Mouse (Mus musculus): Measurements from ENCODE around the gene Farsa. TPM values are rescaled to one million over a fixed set of nuclear protein-coding genes. Genes with fewer than 3 reads are reported as not detected.
A peak's percentile ranks its signal among the peaks of the same experiment; 100 is the strongest.

Farsa gene
- polyA plus RNA-seq, 1 experiment from 2014 or later: 44.3 TPM

- peak overlapping the region; percentile 51 for H3K9ac ChIP-seq (ENCODE audit: low read length)
- H3K4me2 ChIP-seq (replicated peaks; ENCODE audit: low read depth): peak overlapping the region; percentile 65
- H3K27ac ChIP-seq (replicated peaks): no peak overlapping the region
- H3K4me3 ChIP-seq (ENCODE audit: low read depth, low read length): peak overlapping the region; percentile 40
- H3K27me3 ChIP-seq (ENCODE audit: control insufficient read depth, insufficient read depth, low read length): no peaks in the 10 kb centered on the region
- no peaks in the 10 kb centered on the region for H3K9me3 ChIP-seq (ENCODE audit: control insufficient read depth, low read length)
- 1% methylated on average over 55 of the region's 55 CpGs for WGBS
- no peaks in the 10 kb centered on the region for H3K36me3 ChIP-seq (ENCODE audit: control insufficient read depth, insufficient read depth, low read length)
- H3K4me1 ChIP-seq (replicated peaks; ENCODE audit: control insufficient read depth, insufficient read depth): 0 out of 2 replicates have a peak, but pooled peaks cover 3% of the 10 kb centered on the region
- ATAC-seq (ENCODE audit: low FRiP score, low TSS enrichment): peak; percentile 63
- no peak; the same call in 1 of the 2 replicates for TF ChIP-seq CTCF (IDR thresholded peaks at IDR 0.05; ENCODE audit: low read depth)
- TF ChIP-seq EP300 (optimal IDR thresholded peaks at IDR 0.05): no peak
- DNase-seq (ENCODE audit: low spot score): peak; percentile 83
Observed at GRCm38 (mm10) chr8:84912895-84913501, 56.2 kb downstream of the Farsa start.

- Histone ChIP-seq H3K9ac (ENCODE audit: low read length) (peak overlapping the region; percentile 51), H3K4me2 (replicated peaks; ENCODE audit: low read depth) (peak overlapping the region; percentile 65), H3K27me3 (ENCODE audit: control insufficient read depth, insufficient read depth, low read length) (no peaks in the 10 kb centered on the region), H3K9me3 (ENCODE audit: control insufficient read depth, low read length) (no peaks in the 10 kb centered on the region), H3K4me3 (ENCODE audit: low read depth, low read length) (peak overlapping the region; percentile 40), H3K27ac (replicated peaks) (no peak overlapping the region), H3K4me1 (replicated peaks; ENCODE audit: control insufficient read depth, insufficient read depth) (0 out of 2 replicates have a peak, but pooled peaks cover 3% of the 10 kb centered on the region), H3K36me3 (ENCODE audit: control insufficient read depth, insufficient read depth, low read length) (no peaks in the 10 kb centered on the region)
- DNase-seq (ENCODE audit: low spot score) (no peak), ATAC-seq (ENCODE audit: low FRiP score, low TSS enrichment) (no peak)
- TF ChIP-seq EP300 (optimal IDR thresholded peaks at IDR 0.05) (no peak), CTCF (IDR thresholded peaks at IDR 0.05; ENCODE audit: low read depth) (no peak)
- WGBS: 10% methylated on average over 9 of the region's 9 CpGs
Observed at GRCm38 (mm10) chr8:84913502-84913900, 56.7 kb downstream of the Farsa start.

GRCm38 (mm10) chr8:84913960-84914359 is 57.2 kb downstream of the Farsa start:
- peak overlapping the region; percentile 65; the same call in 1 of the 2 replicates for H3K4me2 ChIP-seq (replicated peaks; ENCODE audit: low read depth)
- no peaks in the 10 kb centered on the region for H3K36me3 ChIP-seq (ENCODE audit: control insufficient read depth, insufficient read depth, low read length)

GRCm38 (mm10) chr8:84915269-84915668 is 58.5 kb downstream of the Farsa start:
- ATAC-seq (ENCODE audit: low FRiP score, low TSS enrichment): 0 out of 2 replicates have a peak, but pooled peaks have one; percentile 30
- H3K4me3 ChIP-seq (ENCODE audit: low read depth, low read length): no peak overlapping the region
- no peak overlapping the region for H3K27ac ChIP-seq (replicated peaks)
- 0 out of 2 replicates have a peak, but pooled peaks cover 3% of the 10 kb centered on the region for H3K4me1 ChIP-seq (replicated peaks; ENCODE audit: control insufficient read depth, insufficient read depth)
- DNase-seq (ENCODE audit: low spot score): no peak
- TF ChIP-seq CTCF (IDR thresholded peaks at IDR 0.05; ENCODE audit: low read depth): no peak
- no peak for TF ChIP-seq EP300 (optimal IDR thresholded peaks at IDR 0.05)
- no peak overlapping the region for H3K4me2 ChIP-seq (replicated peaks; ENCODE audit: low read depth)
- no peaks in the 10 kb centered on the region for H3K36me3 ChIP-seq (ENCODE audit: control insufficient read depth, insufficient read depth, low read length)
- no peaks in the 10 kb centered on the region for H3K27me3 ChIP-seq (ENCODE audit: control insufficient read depth, insufficient read depth, low read length)
- 68% methylated on average over 8 of the region's 8 CpGs for WGBS
- no peak overlapping the region for H3K9ac ChIP-seq (ENCODE audit: low read length)
- H3K9me3 ChIP-seq (ENCODE audit: control insufficient read depth, low read length): no peaks in the 10 kb centered on the region

More at GRCm38 (mm10) chr8:84913960-84914359, 57.2 kb downstream of the Farsa start:
- TF ChIP-seq CTCF (IDR thresholded peaks at IDR 0.05; ENCODE audit: low read depth): peak; percentile 63
- TF ChIP-seq EP300 (optimal IDR thresholded peaks at IDR 0.05): no peak
- WGBS: 27% methylated on average over 4 of the region's 4 CpGs
- Histone ChIP-seq H3K27ac (replicated peaks) (no peak overlapping the region), H3K4me1 (replicated peaks; ENCODE audit: control insufficient read depth, insufficient read depth) (0 out of 2 replicates have a peak, but pooled peaks cover 3% of the 10 kb centered on the region), H3K9me3 (ENCODE audit: control insufficient read depth, low read length) (no peaks in the 10 kb centered on the region), H3K9ac (ENCODE audit: low read length) (no peak overlapping the region), H3K4me3 (ENCODE audit: low read depth, low read length) (no peak overlapping the region), H3K27me3 (ENCODE audit: control insufficient read depth, insufficient read depth, low read length) (no peaks in the 10 kb centered on the region)
- DNase-seq (ENCODE audit: low spot score): peak; percentile 68
- 0 out of 2 replicates have a peak, but pooled peaks have one; percentile 6 for ATAC-seq (ENCODE audit: low FRiP score, low TSS enrichment)

- Histone ChIP-seq H3K9ac (ENCODE audit: low read length) (no peak overlapping the region), H3K4me2 (replicated peaks; ENCODE audit: low read depth) (no peak overlapping the region), H3K36me3 (ENCODE audit: control insufficient read depth, insufficient read depth, low read length) (no peaks in the 10 kb centered on the region), H3K9me3 (ENCODE audit: control insufficient read depth, low read length) (no peaks in the 10 kb centered on the region), H3K4me3 (ENCODE audit: low read depth, low read length) (no peak overlapping the region), H3K4me1 (replicated peaks; ENCODE audit: control insufficient read depth, insufficient read depth) (no peaks in the 10 kb centered on the region), H3K27me3 (ENCODE audit: control insufficient read depth, insufficient read depth, low read length) (no peaks in the 10 kb centered on the region), H3K27ac (replicated peaks) (no peak overlapping the region)
- ATAC-seq (ENCODE audit: low FRiP score, low TSS enrichment) (no peak), DNase-seq (ENCODE audit: low spot score) (no peak)
- no peak for TF ChIP-seq EP300 (optimal IDR thresholded peaks at IDR 0.05)
- TF ChIP-seq CTCF (IDR thresholded peaks at IDR 0.05; ENCODE audit: low read depth): no peak
- 48% methylated on average over 20 of the region's 20 CpGs for WGBS
Observed at GRCm38 (mm10) chr8:84917781-84918180, 61.0 kb downstream of the Farsa start.

GRCm38 (mm10) chr8:84918646-84919045 is 61.9 kb downstream of the Farsa start:
- Histone ChIP-seq H3K27me3 (ENCODE audit: control insufficient read depth, insufficient read depth, low read length) (no peaks in the 10 kb centered on the region), H3K4me2 (replicated peaks; ENCODE audit: low read depth) (no peak overlapping the region), H3K27ac (replicated peaks) (no peak overlapping the region), H3K36me3 (ENCODE audit: control insufficient read depth, insufficient read depth, low read length) (no peaks in the 10 kb centered on the region), H3K9ac (ENCODE audit: low read length) (no peak overlapping the region), H3K9me3 (ENCODE audit: control insufficient read depth, low read length) (no peaks in the 10 kb centered on the region), H3K4me1 (replicated peaks; ENCODE audit: control insufficient read depth, insufficient read depth) (no peaks in the 10 kb centered on the region), H3K4me3 (ENCODE audit: low read depth, low read length) (no peak overlapping the region)
- no peak for DNase-seq (ENCODE audit: low spot score)
- ATAC-seq (ENCODE audit: low FRiP score, low TSS enrichment): no peak
- TF ChIP-seq CTCF (IDR thresholded peaks at IDR 0.05; ENCODE audit: low read depth) (no peak), EP300 (optimal IDR thresholded peaks at IDR 0.05) (no peak)
- WGBS: 90% methylated on average over 15 of the region's 15 CpGs

Small RNA genes lying within 50 kb of the gene (microRNA-seq; reads per million reads assigned to microRNA genes)
- gene Mir7069: 2.3 reads per million

Other genes starting within 250 kb of the Farsa start
- 82.8 and 86.6 TPM in 2 replicates for gene Ier2, start 194.1 kb upstream of the Farsa start, polyA plus RNA-seq (2015; fragmentation: Nextera tagmentation; extraction: Ambion mirVana)
- 45.1 and 49.9 TPM in 2 replicates for gene Trmt1, start 170.7 kb upstream of the Farsa start, polyA plus RNA-seq (2015; fragmentation: Nextera tagmentation; extraction: Ambion mirVana)
- 6.8 and 8.3 TPM in 2 replicates for gene Nacc1, start 169.1 kb upstream of the Farsa start, polyA plus RNA-seq (2015; fragmentation: Nextera tagmentation; extraction: Ambion mirVana)
- gene Lyl1, start 155.5 kb upstream of the Farsa start, polyA plus RNA-seq (2015; fragmentation: Nextera tagmentation; extraction: Ambion mirVana): 4.0 and 4.3 TPM in 2 replicates
- 1.7 and 2.0 TPM in 2 replicates for gene G430095P16Rik, start 134.0 kb upstream of the Farsa start, polyA plus RNA-seq (2015; fragmentation: Nextera tagmentation; extraction: Ambion mirVana)
- 36.5 and 36.6 TPM in 2 replicates for gene Nfix, start 56.6 kb upstream of the Farsa start, polyA plus RNA-seq (2015; fragmentation: Nextera tagmentation; extraction: Ambion mirVana)
- 3.3 TPM in 2 replicates for gene Dand5, start 34.2 kb upstream of the Farsa start, polyA plus RNA-seq (2015; fragmentation: Nextera tagmentation; extraction: Ambion mirVana)
- gene Gadd45gip1, start 25.5 kb upstream of the Farsa start, polyA plus RNA-seq (2015; fragmentation: Nextera tagmentation; extraction: Ambion mirVana): 38.5 and 39.3 TPM in 2 replicates
- 69.8 and 70.6 TPM in 2 replicates for gene Rad23a, start 16.3 kb upstream of the Farsa start, polyA plus RNA-seq (2015; fragmentation: Nextera tagmentation; extraction: Ambion mirVana)
- gene Calr, start 10.1 kb upstream of the Farsa start, polyA plus RNA-seq (2015; fragmentation: Nextera tagmentation; extraction: Ambion mirVana): 522 and 537 TPM in 2 replicates
- 25.0 and 27.3 TPM in 2 replicates for gene Syce2, start 15.1 kb downstream of the Farsa start, polyA plus RNA-seq (2015; fragmentation: Nextera tagmentation; extraction: Ambion mirVana)
- gene Gcdh, start 36.9 kb downstream of the Farsa start, polyA plus RNA-seq (2015; fragmentation: Nextera tagmentation; extraction: Ambion mirVana): 18.5 and 21.1 TPM in 2 replicates
- 0.51 and 0.82 TPM in 2 replicates for gene Klf1, start 44.9 kb downstream of the Farsa start, polyA plus RNA-seq (2015; fragmentation: Nextera tagmentation; extraction: Ambion mirVana)
- 15.9 and 17.4 TPM in 2 replicates for gene Dnase2a, start 51.6 kb downstream of the Farsa start, polyA plus RNA-seq (2015; fragmentation: Nextera tagmentation; extraction: Ambion mirVana)
- gene Mast1, start 80.4 kb downstream of the Farsa start, polyA plus RNA-seq (2015; fragmentation: Nextera tagmentation; extraction: Ambion mirVana): 0.87 and 1.1 TPM in 2 replicates
- 0.05 and 0.13 TPM in 2 replicates for gene Rtbdn, start 90.0 kb downstream of the Farsa start, polyA plus RNA-seq (2015; fragmentation: Nextera tagmentation; extraction: Ambion mirVana)
- gene Gm49661, start 112.4 kb downstream of the Farsa start, polyA plus RNA-seq (2015; fragmentation: Nextera tagmentation; extraction: Ambion mirVana): not detected in 2 replicates
- gene Prdx2, start 112.6 kb downstream of the Farsa start, polyA plus RNA-seq (2015; fragmentation: Nextera tagmentation; extraction: Ambion mirVana): 370 and 376 TPM in 2 replicates
- gene Rnaseh2a, start 112.8 kb downstream of the Farsa start, polyA plus RNA-seq (2015; fragmentation: Nextera tagmentation; extraction: Ambion mirVana): 79.4 and 80.1 TPM in 2 replicates
- gene Junb, start 121.7 kb downstream of the Farsa start, polyA plus RNA-seq (2015; fragmentation: Nextera tagmentation; extraction: Ambion mirVana): 88.5 and 95.9 TPM in 2 replicates
- gene Hook2, start 133.6 kb downstream of the Farsa start, polyA plus RNA-seq (2015; fragmentation: Nextera tagmentation; extraction: Ambion mirVana): 28.8 and 30.9 TPM in 2 replicates
- gene Best2, start 157.5 kb downstream of the Farsa start, polyA plus RNA-seq (2015; fragmentation: Nextera tagmentation; extraction: Ambion mirVana): 0.06 and 0.16 TPM in 2 replicates
- 68.0 and 71.8 TPM in 2 replicates for gene Asna1, start 168.3 kb downstream of the Farsa start, polyA plus RNA-seq (2015; fragmentation: Nextera tagmentation; extraction: Ambion mirVana)
- 94.4 and 95.1 TPM in 2 replicates for gene Trir, start 169.8 kb downstream of the Farsa start, polyA plus RNA-seq (2015; fragmentation: Nextera tagmentation; extraction: Ambion mirVana)
- gene Tnpo2, start 179.9 kb downstream of the Farsa start, polyA plus RNA-seq (2015; fragmentation: Nextera tagmentation; extraction: Ambion mirVana): 12.5 and 15.4 TPM in 2 replicates
- 25.7 and 28.4 TPM in 2 replicates for gene Fbxw9, start 203.1 kb downstream of the Farsa start, polyA plus RNA-seq (2015; fragmentation: Nextera tagmentation; extraction: Ambion mirVana)
- not detected in 2 replicates for gene Gm5741, start 211.0 kb downstream of the Farsa start, polyA plus RNA-seq (2015; fragmentation: Nextera tagmentation; extraction: Ambion mirVana)
- 40.2 and 42.2 TPM in 2 replicates for gene Dhps, start 214.8 kb downstream of the Farsa start, polyA plus RNA-seq (2015; fragmentation: Nextera tagmentation; extraction: Ambion mirVana)
- 114 and 117 TPM in 2 replicates for gene Wdr83os, start 223.8 kb downstream of the Farsa start, polyA plus RNA-seq (2015; fragmentation: Nextera tagmentation; extraction: Ambion mirVana)
- gene Wdr83, start 224.3 kb downstream of the Farsa start, polyA plus RNA-seq (2015; fragmentation: Nextera tagmentation; extraction: Ambion mirVana): 22.3 and 23.6 TPM in 2 replicates
- 29.1 and 32.6 TPM in 2 replicates for gene Man2b1, start 226.3 kb downstream of the Farsa start, polyA plus RNA-seq (2015; fragmentation: Nextera tagmentation; extraction: Ambion mirVana)